Mouse (Mus musculus): ENCODE data around the gene Dyrk1a. TPM values are rescaled to one million over a fixed set of nuclear protein-coding genes. Genes with fewer than 3 reads are reported as not detected.

The Dyrk1a gene
- polyA plus RNA-seq, 1 experiment from 2014 or later, result 11.5 TPM

Other genes with a start within 250 kb of the Dyrk1a start
- gene Ripply3, start 241.6 kb upstream of the Dyrk1a start, polyA plus RNA-seq (2014; fragmentation: Nextera tagmentation; extraction: Ambion mirVana), result 4.4 and 5.0 TPM in 2 replicates
- 229 and 266 TPM in 2 replicates for gene Ttc3, start 199.4 kb upstream of the Dyrk1a start, polyA plus RNA-seq (2014; fragmentation: Nextera tagmentation; extraction: Ambion mirVana)
- 90.3 and 92.5 TPM in 2 replicates for gene Pigp, start 198.2 kb upstream of the Dyrk1a start, polyA plus RNA-seq (2014; fragmentation: Nextera tagmentation; extraction: Ambion mirVana)
- gene Vps26c, start 43.2 kb upstream of the Dyrk1a start, polyA plus RNA-seq (2014; fragmentation: Nextera tagmentation; extraction: Ambion mirVana), result 52.5 and 57.6 TPM in 2 replicates